Mouse (Mus musculus): Measurements from ENCODE around the gene Lgsn. TPM values are rescaled to one million over a fixed set of nuclear protein-coding genes. Genes with fewer than 3 reads are reported as not detected.

The Lgsn gene
- polyA plus RNA-seq (2012; rRNA removed) = not detected in 2 replicates

DNA sequence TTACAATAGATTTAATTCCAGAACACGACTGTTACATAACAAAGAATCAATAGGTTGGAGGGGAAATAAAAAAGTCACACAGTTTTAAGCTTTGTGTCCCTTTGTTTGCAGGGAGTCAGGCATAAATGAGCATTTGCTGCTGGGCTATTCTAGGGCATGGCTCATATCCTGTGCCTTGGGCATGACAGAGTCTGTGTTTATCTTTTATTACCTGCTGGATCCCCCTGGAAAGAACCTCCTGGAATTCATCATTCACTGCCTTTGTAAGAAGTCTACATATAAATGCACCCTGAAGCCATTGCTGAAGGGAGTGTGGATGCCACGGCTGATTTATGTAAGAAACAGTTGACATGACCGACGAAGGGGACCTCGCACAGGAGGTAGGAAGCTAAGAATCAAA, at the start of gene Lgsn:
Lgsn (plus strand) TSS at position 301 of the 400 bp plus-strand sequence.
- no peak for DNase-seq
- Histone ChIP-seq H3K27me3 (replicated peaks; ENCODE audit: control insufficient read depth, insufficient read depth, low read length) (no peaks in the 10 kb centered on the region), H3K4me3 (ENCODE audit: insufficient read depth, low read depth, low read length) (no peak within 1 kb of the TSS), H3K36me3 (ENCODE audit: control insufficient read depth, insufficient read depth, low read length) (no peaks in the 10 kb centered on the region), H3K4me1 (ENCODE audit: control insufficient read depth, insufficient read depth, low read length) (no peaks in the 10 kb centered on the region), H3K27ac (ENCODE audit: insufficient read depth, low read depth, low read length) (no peak within 1 kb of the TSS)
- 39% methylated on average over 5 of the region's 5 CpGs for WGBS
- TF ChIP-seq CTCF (conservative IDR thresholded peaks at IDR 0.05; ENCODE audit: insufficient read depth, insufficient read length, low read depth, low read length) (no peak), POLR2A (IDR thresholded peaks at IDR 0.05; ENCODE audit: low read depth, low read length) (no peak)

DNA sequence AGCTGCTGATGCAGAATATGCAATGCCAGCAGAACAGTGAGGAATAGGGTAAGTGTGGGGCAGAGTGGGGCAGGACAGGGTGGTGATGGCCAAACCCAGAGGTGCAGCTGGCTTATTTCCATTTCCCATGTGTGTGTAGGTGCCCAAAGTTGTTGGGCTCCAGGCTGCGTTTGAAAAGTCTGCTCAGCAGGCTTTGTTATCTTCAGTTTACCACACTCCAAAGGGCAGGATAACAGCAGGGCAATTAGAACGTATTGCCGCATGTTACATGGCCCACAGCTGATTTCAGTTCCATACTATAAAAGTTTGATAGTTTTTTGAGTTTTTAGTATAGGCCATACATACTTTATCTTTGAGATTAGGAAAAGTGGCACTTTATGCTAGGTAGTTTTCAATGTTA, 37.8 kb upstream of the Lgsn start:
- no peak for TF ChIP-seq CTCF (conservative IDR thresholded peaks at IDR 0.05; ENCODE audit: insufficient read depth, insufficient read length, low read depth, low read length)
- no peak for TF ChIP-seq POLR2A (IDR thresholded peaks at IDR 0.05; ENCODE audit: low read depth, low read length)
- Histone ChIP-seq H3K27ac (ENCODE audit: insufficient read depth, low read depth, low read length) (no peak overlapping the region), H3K4me3 (ENCODE audit: insufficient read depth, low read depth, low read length) (no peak overlapping the region), H3K4me1 (ENCODE audit: control insufficient read depth, insufficient read depth, low read length) (no peaks in the 10 kb centered on the region), H3K36me3 (ENCODE audit: control insufficient read depth, insufficient read depth, low read length) (no peaks in the 10 kb centered on the region), H3K27me3 (replicated peaks; ENCODE audit: control insufficient read depth, insufficient read depth, low read length) (no peaks in the 10 kb centered on the region)
- DNase-seq = no peak
- 82% methylated on average over 3 of the region's 3 CpGs for WGBS

DNA sequence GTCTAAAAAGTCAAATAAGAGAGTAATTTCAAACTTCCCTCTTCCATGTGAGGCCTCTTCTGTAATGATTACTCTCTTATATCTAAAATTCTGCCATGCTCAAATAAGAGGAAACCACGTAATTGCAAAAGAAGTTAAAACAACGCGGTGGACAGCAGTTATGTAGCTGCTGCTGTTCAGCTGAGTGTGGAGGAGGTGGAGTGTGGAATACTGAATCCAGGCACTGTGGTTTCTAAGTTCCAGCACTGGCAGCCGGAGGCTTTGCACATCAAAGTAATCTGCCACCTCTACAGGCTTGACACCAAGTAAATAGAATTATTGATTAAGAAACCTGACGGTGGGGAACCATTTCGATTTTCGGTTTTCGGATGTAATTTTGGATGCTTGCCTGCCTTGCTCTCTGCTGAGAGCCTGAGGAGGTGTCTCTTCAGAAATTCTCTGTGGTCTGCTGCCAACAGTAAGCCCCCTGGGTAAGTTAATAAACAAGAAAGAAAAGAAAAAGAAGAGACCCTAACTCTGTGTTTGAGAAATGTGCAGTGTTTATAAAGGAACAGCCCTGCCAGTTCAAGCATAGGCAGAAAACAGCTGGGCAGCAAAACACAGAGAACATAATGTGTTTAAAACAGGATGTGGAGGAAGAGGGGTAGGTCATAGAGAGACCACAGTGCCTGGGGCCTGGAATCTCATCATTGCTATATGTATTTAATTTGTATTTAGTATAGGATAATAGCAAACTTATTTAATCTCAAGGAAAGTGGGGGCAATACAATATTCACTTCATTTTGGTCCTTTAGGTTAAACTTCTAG, 33.7 kb upstream of the Lgsn start:
- H3K4me1 ChIP-seq (ENCODE audit: control insufficient read depth, insufficient read depth, low read length) = no peaks in the 10 kb centered on the region
- no peaks in the 10 kb centered on the region for H3K27me3 ChIP-seq (replicated peaks; ENCODE audit: control insufficient read depth, insufficient read depth, low read length)
- DNase-seq = no peak
- 42% methylated on average over 8 of the region's 8 CpGs for WGBS
- no peak overlapping the region for H3K4me3 ChIP-seq (ENCODE audit: insufficient read depth, low read depth, low read length)
- no peak overlapping the region for H3K27ac ChIP-seq (ENCODE audit: insufficient read depth, low read depth, low read length)
- H3K36me3 ChIP-seq (ENCODE audit: control insufficient read depth, insufficient read depth, low read length) = no peaks in the 10 kb centered on the region
- TF ChIP-seq CTCF (conservative IDR thresholded peaks at IDR 0.05; ENCODE audit: insufficient read depth, insufficient read length, low read depth, low read length) (no peak), POLR2A (IDR thresholded peaks at IDR 0.05; ENCODE audit: low read depth, low read length) (no peak)

DNA sequence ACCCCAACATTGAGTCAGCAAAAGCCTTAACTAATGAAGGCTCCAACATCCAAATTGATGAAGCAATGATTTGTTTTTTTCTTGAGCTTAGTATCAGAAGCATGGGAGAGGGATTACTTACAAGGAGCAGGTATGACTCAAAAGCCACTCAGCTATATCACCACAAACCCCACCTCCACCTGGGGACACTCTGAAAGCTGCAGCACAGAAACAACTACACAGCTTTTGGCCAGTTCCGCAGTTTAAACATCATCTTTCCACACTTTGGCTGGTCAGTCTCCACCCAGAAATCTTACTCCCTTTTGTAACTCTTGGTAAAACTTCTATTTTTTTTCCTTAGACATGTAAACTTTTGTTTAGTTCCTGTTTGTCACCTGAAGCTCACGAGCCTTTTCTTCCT, 32.6 kb upstream of the Lgsn start:
- TF ChIP-seq CTCF (conservative IDR thresholded peaks at IDR 0.05; ENCODE audit: insufficient read depth, insufficient read length, low read depth, low read length) (no peak), POLR2A (IDR thresholded peaks at IDR 0.05; ENCODE audit: low read depth, low read length) (no peak)
- 64% methylated on average over 2 of the region's 2 CpGs for WGBS
- H3K4me3 ChIP-seq (ENCODE audit: insufficient read depth, low read depth, low read length) = no peak overlapping the region
- no peaks in the 10 kb centered on the region for H3K36me3 ChIP-seq (ENCODE audit: control insufficient read depth, insufficient read depth, low read length)
- no peak for DNase-seq
- no peaks in the 10 kb centered on the region for H3K4me1 ChIP-seq (ENCODE audit: control insufficient read depth, insufficient read depth, low read length)
- H3K27me3 ChIP-seq (replicated peaks; ENCODE audit: control insufficient read depth, insufficient read depth, low read length) = no peaks in the 10 kb centered on the region
- H3K27ac ChIP-seq (ENCODE audit: insufficient read depth, low read depth, low read length) = no peak overlapping the region

DNA sequence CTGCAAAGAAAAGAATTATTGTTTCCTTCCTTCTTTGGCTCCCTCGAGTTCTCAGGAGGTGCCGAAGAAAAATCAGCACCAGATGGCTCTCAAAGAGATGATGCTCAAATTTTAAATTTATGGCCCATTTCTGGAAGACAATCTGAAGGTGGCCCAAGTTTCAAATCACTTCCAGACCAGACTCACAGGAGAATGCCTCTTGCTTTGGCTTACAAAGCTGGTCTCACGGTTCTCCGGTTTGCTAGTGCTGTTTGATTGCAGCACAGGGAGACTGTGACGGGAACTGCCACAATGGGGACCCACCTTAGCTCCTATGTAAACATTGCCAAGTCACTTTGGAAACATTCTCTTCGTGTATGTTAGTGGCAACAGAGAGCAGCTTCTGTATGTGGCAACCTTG, 26.5 kb upstream of the Lgsn start:
- no peak overlapping the region for H3K4me3 ChIP-seq (ENCODE audit: insufficient read depth, low read depth, low read length)
- 45% methylated on average over 6 of the region's 6 CpGs for WGBS
- TF ChIP-seq POLR2A (IDR thresholded peaks at IDR 0.05; ENCODE audit: low read depth, low read length) = no peak
- no peak for TF ChIP-seq CTCF (conservative IDR thresholded peaks at IDR 0.05; ENCODE audit: insufficient read depth, insufficient read length, low read depth, low read length)
- DNase-seq = no peak
- no peaks in the 10 kb centered on the region for H3K36me3 ChIP-seq (ENCODE audit: control insufficient read depth, insufficient read depth, low read length)
- H3K27me3 ChIP-seq (replicated peaks; ENCODE audit: control insufficient read depth, insufficient read depth, low read length) = no peaks in the 10 kb centered on the region
- H3K27ac ChIP-seq (ENCODE audit: insufficient read depth, low read depth, low read length) = no peak overlapping the region
- no peaks in the 10 kb centered on the region for H3K4me1 ChIP-seq (ENCODE audit: control insufficient read depth, insufficient read depth, low read length)

DNA sequence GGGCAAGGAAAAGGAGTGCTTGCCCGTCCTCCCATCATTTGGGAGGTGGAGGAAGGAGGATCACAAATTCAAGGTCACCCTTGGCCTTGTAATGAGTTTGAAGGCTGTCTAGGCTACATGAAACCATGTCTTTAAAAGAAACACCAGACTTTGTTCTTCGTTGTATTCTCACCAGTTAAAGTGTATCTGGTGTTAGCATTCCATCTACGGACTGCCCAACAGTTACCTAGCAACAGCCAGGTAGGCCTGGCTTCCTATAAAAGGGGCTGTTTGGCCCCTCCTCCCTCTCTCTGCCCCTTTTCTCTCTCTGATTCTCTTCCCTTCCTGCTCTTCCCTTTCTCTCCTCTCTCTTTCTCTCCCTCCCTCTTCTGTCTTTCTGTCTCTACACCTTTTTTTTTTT, 25.7 kb upstream of the Lgsn start:
- Histone ChIP-seq H3K4me1 (ENCODE audit: control insufficient read depth, insufficient read depth, low read length) (no peaks in the 10 kb centered on the region), H3K4me3 (ENCODE audit: insufficient read depth, low read depth, low read length) (no peak overlapping the region), H3K27ac (ENCODE audit: insufficient read depth, low read depth, low read length) (no peak overlapping the region), H3K36me3 (ENCODE audit: control insufficient read depth, insufficient read depth, low read length) (no peaks in the 10 kb centered on the region), H3K27me3 (replicated peaks; ENCODE audit: control insufficient read depth, insufficient read depth, low read length) (no peaks in the 10 kb centered on the region)
- TF ChIP-seq POLR2A (IDR thresholded peaks at IDR 0.05; ENCODE audit: low read depth, low read length) = no peak
- TF ChIP-seq CTCF (conservative IDR thresholded peaks at IDR 0.05; ENCODE audit: insufficient read depth, insufficient read length, low read depth, low read length) = no peak
- DNase-seq = no peak
- 56% methylated on average over 3 of the region's 3 CpGs for WGBS

DNA sequence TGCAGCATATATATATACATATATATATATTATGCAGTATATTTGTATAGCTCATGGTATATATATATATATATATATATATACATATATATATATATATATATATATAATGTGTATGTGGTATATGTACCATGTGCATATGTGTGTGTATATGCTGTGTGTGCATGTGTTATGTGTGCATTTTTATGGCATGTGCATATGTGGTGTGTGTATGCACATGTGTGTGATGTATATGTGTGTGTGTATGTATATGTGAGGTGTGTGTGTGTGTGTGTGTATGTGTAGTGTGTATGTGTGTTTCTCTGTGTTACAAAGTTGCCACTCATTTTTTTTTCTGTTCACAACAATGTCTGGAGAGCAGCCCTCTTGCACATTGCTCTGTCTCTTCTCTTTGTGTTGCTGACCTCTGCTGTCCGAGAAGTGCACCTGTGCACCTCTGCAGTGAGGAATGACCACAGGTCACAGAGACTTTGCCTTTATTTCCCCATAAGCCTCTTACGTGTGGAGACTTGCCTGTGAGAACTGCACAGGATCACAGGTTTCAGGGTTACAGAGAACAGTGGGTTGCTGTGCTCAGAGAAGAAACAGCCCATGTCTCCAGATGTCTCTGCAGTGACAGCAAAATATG, 23.3 kb upstream of the Lgsn start:
- Histone ChIP-seq H3K4me3 (ENCODE audit: insufficient read depth, low read depth, low read length) (no peak overlapping the region), H3K36me3 (ENCODE audit: control insufficient read depth, insufficient read depth, low read length) (no peaks in the 10 kb centered on the region), H3K27me3 (replicated peaks; ENCODE audit: control insufficient read depth, insufficient read depth, low read length) (no peaks in the 10 kb centered on the region), H3K27ac (ENCODE audit: insufficient read depth, low read depth, low read length) (no peak overlapping the region), H3K4me1 (ENCODE audit: control insufficient read depth, insufficient read depth, low read length) (no peaks in the 10 kb centered on the region)
- 33% methylated on average over 2 of the region's 2 CpGs for WGBS
- TF ChIP-seq POLR2A (IDR thresholded peaks at IDR 0.05; ENCODE audit: low read depth, low read length) = no peak
- TF ChIP-seq CTCF (conservative IDR thresholded peaks at IDR 0.05; ENCODE audit: insufficient read depth, insufficient read length, low read depth, low read length) = peak; percentile 72
- DNase-seq = peak; percentile 15
